Mouse (Mus musculus) heart, postnatal 0 days (tissue): ENCODE results near the gene Hes7.

Experiments used
- CTCF ChIP-seq: IDR thresholded peaks from 2 replicates; pipeline ENCODE4 v1.5.1; 2016; ENCODE audit warnings: antibody characterized with exemption, control low read depth, low read depth
- EP300 ChIP-seq: IDR thresholded peaks from 2 replicates; pipeline ENCODE4 v1.6.1; 2016; ENCODE audit warnings: antibody characterized with exemption, low read depth

- TF ChIP-seq CTCF (no peak), EP300 (peak; percentile 92)
These were observed 20.9 kb upstream of the Hes7 start for GRCm38 (mm10) chr11:69099177-69099914.
